Mouse (Mus musculus): Measurements from ENCODE around the gene Lrmda.

Gene Lrmda

DNA sequence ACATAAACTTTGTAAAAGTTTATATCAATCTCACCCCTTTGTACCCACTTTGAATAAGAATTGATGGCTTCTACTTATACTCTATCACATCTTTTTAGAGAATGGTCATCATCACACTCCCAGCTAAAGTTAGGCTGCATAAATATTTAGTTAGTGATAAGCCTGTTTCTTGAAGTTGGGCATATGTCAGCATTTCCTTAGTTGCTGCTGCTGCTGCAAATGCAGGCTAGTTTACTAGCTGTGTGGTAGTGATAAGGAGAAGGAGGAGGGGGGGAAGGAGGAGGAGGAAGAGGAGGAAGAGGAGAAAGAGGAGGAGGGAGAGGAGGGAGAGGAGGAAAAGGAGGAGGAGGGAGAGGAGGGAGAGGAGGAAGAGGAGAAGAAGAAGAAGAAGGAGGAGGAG is 692.9 kb downstream of the Lrmda start:
- DNase-seq (ENCODE audit: low read depth, low spot score), result no peak

DNA sequence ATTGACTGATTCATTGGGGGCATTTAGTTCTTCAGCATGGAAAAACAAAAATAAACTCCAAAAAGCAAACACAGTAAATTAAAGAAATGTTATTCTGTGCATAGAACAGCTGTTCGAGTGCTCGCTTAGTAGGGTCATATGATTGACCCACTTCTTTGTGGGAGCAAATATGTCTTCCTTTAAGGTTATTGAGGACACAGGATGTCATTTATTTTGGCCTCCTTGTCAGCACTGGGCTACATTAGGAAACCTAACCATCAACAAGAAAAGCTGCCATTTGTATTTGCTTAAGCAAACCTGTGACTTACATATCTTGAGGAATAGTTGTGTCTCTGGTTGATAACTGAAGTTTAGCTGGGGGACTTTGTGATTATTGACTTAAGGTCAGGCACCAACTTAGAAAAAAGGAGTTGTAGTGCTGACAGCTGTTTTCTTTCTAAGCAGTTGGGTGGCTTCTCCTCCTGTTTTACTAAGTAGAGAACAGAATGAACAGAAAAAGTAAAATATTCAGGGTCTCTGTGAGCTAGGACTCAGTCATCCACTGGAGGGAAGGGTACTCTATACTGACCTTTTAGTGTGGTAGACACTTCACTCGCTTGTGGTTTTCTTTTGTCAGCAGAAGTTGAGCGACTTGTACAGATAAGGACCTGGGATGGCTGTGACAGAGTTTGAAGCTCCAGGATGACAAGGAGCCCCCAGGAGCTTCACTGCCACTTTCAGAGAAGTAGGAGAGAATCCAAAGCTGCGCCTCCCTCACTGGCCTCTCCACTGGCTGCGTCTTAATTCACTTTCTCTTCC is 696.3 kb downstream of the Lrmda start:
- no peak for DNase-seq (ENCODE audit: low read depth, low spot score)

DNA sequence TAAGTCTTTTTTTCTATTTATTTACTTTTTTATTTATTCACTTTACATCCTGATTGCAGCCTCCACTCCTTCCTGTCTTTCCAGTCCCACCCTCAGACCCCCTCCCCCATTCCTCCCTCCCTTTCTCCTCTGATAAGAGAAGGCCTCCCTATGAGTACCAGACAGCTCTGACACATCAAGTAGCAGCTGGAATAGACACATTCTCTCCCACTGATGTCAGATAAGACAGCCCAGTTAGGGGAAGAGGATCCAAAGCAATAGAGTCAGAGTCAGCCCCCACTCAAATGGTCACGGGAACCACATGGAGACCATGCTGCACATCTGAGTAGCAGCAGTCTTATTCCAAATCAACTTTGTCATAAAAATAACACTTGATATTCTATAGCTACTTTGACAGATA is 700.5 kb downstream of the Lrmda start:
- DNase-seq (ENCODE audit: low read depth, low spot score), result no peak

DNA sequence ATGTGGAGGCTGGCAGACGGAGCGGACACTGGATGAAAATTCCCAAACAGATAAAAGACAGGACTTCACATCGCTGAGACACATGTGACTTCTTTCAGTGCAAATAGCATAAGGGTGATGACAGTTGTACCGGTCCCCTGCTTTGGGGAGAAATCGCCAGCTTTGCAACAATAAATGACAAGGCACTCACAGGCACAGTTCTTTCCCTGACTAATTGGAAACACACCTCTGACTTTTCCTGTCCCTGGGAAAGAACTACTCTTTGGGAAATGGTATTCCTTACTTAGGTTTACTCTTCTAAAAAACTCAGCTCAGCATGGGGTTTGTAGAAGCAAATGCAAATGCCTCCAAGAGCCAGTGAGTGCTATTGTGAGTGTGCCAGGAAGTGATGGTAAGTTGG is 702.3 kb downstream of the Lrmda start:
- no peak for DNase-seq (ENCODE audit: low read depth, low spot score)

DNA sequence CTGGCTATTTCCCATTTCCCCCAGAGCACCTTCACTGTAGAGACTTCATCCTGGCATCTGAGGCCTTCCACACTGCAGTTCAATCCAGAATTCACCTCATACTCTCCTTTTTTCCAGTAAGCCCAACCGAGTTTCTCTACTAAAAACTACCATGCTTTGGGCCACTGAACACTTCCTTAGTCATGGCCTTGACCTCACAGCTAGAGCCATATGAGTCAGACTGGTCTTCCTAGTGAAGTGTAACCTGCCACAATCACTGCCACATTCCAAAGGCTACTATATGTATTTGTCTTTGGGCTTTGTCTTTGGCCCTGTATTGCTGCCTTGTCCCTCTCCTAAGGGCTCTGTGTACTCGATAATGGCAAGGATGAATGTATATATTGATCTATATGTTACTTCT is 708.0 kb downstream of the Lrmda start:
- DNase-seq (ENCODE audit: low read depth, low spot score), result no peak

DNA sequence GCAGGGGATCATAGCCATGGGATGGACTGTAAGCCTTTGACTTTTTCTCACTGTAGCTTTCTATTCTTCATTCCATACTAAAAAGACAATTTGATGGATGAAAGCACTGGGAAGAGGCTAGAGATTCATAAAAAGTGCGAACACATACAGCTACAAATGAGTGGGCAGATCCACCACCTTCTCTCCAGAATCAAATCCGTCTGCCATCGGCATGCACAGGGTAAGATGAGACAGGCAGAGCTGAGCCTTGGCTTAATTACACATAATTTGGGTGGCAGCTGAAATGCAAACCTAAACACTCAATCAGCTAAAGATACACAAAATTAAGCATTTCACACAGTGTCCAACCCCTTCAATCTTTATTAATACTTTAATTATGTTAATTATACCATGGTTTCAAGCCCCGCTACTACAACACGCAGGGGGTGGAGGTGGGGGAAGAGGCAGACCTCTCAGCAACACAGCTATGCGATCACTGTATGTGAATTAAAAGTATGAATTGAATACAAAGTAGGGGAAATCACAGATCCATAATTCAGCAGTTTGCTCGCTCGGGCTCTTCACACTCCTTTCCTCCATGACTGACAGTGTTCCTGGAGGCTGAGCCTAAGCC is 709.2 kb downstream of the Lrmda start:
- no peak for DNase-seq (ENCODE audit: low read depth, low spot score)

DNA sequence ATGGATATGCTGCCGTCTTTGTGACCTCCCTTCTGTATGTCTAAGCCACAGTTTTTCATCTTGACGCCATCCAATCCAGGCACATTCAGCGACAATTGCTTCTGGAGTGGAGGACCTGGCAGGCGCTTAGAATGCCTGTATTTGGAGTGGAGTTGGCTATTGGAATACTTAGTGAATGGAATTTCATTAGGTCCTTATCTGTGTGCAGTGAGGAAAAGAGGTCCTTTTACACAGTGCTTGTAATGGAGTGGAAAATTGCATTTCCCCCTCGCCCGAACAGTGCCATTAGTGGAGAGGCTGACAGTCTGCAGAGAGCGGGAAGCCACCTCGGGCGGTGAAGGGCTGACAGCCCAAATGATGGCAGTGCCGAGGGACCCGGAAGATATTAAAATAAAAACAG is 719.1 kb downstream of the Lrmda start:
- DNase-seq (ENCODE audit: low read depth, low spot score), result no peak

DNA sequence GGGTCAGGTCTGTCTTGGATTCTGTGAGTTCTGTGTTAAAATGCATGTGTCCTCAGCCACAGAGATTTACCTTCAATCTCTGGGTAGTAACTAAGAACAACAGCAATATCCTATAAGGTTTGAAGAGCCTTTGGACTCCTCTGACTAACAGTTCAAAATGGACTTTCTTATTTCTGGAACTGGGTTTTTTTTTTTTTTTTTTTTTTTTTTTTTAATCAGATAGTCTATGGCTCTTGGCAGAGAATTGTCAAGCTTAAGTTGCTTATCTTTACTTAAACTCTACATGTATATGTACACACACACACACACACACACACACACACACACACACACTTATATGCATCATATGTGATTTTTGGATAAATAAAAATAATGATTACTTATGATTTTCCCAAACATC is 723.0 kb downstream of the Lrmda start:
- no peak for DNase-seq (ENCODE audit: low read depth, low spot score)

DNA sequence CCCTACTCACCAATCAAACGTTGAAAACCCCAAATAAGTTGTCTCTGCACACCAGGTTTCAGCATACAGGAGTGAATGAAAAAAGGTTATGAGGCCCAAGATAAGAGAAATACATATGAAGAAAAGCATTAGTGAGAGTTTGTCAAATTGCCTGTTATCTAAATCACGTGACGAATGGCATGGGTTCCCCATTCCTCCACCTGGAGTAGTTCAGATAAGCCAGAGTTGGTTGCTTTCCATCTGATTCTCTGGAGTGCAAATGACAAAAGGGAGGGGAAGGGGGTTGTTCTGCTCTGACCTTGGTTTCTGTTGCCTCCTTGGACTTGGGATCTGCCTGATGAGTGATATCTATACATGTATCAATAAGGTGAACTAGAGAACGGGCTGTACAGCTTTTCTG is 723.8 kb downstream of the Lrmda start:
- no peak for DNase-seq (ENCODE audit: low read depth, low spot score)

DNA sequence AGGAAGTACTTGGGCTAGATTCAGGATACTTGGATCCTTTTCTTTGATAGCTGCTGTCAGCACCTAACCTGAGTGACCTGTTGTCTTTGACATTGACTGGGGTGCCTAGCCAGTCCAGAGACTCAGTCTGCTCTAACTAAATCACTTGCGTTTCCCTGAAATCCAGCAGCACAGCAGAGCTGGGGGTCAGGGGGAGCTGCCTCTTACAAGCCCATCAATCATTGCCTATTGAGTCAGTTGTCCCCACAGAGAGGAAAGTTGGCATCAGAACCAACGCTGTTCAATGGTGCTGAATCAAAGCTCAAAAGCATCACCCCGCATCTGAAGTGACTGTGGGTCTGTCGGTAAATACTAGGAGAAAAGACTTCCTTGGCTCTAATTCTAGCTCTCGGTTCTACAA is 725.2 kb downstream of the Lrmda start:
- DNase-seq (ENCODE audit: low read depth, low spot score), result no peak

DNA sequence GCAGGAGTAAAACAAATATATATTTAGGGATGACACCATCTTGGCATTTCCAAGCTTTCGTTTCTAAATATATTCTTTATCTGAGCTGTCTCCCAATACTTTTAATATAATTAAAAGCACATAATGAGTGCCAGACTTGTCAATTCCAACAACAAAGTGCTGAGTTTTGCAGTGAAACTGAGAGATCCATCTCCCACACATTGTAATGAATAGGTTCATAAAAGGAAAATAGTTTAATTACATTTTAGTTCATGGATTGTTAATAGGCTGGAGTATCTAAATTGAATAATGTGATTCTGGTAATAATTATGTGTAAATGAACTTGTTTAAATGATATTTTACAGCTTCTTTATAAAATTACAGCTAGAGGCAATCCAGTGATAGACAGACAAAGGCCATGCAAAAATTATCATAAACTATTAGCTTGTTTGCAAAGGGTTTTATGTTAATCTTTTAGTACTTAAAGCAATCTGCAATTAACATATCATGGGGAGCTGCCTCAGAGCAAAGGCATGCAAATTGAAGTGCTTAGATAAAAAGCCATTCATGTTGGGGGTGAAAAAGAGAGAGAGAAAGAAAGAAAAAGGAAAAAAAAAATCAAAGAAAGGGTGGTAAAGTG is 725.9 kb downstream of the Lrmda start:
- no peak for DNase-seq (ENCODE audit: low read depth, low spot score)

DNA sequence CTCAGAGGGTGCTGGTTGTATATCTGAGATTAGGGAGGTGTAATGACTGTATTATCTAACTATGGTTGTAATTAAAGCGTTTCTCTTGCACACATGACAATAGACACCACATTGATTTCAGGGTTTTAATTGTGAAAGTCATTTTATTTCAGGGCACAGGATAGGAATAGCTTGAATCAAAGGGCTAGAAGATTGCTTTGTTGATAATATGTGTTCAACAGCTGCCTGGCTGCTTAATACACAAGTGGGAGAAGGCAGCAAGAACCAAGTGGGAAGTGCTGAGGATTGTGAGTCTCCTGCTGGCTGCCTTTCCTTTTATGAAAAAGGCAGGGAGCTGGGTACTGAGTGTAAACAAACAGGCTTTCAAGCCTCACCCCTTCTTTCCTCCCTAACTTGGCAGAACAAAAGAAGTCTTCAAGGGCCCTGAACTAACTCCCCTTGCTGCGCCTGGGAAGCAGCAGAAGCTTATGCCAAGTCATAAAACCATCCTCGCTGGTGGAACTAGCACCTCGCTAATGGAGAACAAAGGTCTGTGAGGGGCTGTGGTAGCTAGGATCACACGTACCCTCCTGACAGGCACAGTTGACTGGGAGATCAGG is 726.5 kb downstream of the Lrmda start:
- peak; percentile 3 for DNase-seq (ENCODE audit: low read depth, low spot score)

DNA sequence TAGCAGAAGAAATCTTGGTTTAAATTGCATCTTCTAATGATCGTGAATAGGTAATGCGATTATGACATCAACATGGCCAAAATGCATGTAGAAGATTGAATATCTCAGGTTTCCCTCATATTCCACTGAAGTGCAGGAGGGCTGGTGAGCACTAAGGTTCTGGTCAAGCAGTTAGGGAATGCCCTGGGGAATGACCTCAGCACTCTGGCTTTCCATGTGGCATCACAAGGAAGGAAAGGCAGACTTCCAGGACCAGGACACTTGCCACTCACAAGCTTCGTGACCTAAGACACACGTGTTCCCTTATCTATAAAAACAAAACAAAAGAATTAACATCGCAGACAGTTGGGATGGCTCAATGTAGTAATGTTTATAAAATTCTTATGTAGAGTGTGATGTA is 728.3 kb downstream of the Lrmda start:
- DNase-seq (ENCODE audit: low read depth, low spot score), result no peak

DNA sequence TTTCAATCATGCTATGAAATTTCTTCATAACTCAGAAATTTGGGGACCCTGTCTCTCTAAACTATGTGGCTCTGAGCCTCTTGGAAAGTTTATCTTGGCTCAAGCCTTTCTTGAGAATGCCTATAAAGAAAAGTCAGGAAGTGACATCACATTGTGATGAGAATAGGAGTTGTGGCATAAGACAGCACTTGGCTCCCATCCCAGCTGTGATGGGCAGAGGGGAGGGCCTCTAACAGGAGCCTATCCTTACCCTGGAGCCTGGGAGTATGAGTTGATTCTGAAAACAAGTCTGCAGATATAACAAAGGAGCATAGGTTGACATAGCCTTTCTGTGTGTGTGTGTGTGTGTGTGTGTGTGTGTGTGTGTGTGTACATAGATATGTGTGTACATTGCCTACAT is 730.9 kb downstream of the Lrmda start:
- DNase-seq (ENCODE audit: low read depth, low spot score), result no peak

DNA sequence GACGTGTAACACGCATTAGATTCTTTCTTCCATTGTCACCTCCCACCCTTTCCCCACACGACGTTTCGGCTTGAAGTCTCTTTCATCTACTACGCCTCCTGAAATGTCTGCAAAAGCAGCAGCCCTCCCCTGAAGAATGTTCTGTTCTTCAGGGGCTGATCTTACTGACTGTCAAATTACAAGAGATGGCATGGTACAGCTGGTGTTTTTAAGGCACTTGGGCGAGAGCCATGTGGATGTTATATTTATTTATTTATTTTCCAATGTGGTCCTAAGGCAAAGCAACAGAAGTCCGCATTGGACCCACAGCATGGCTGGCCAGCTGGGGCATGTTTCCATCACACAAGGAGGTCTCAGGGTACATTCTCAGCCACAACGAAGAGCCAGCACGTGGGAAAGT is 731.8 kb downstream of the Lrmda start:
- no peak for DNase-seq (ENCODE audit: low read depth, low spot score)

DNA sequence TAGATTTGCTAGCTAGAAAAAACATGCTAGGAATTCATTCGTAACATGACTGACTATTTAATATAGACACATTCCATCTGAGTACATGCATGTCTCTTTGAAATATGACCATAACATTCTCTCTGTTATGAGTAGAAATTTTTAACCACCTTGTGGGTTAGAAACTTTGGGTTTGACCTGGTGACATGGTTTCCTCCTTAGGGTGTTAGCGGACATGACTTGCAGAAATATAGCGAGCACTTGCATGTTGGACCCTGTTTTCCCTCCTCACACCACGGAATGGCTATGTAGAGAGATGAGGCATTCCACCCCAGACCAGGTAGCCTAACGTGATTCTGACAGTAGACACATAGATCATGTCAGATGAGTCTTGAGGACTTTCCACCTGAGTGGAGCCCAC is 735.1 kb downstream of the Lrmda start:
- no peak for DNase-seq (ENCODE audit: low read depth, low spot score)

DNA sequence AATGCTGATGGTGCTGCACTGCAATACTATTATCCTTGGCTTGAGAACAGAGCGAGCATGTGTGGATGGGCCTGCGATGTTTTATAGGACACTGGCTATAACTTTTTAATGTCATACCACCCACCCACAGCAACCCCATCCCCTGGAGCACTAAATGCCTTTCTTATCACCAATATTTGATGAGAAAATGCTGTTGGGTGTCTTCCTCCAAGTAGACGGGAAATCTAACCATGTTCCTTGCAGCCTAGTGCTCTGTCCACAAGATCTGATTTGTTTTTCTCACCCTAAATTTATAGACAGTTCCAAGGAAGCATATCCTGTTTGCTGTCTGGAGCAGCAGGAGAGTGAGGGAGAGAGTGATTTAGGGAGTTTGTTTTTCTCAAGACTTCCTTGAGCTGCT is 738.0 kb downstream of the Lrmda start:
- DNase-seq (ENCODE audit: low read depth, low spot score), result no peak

DNA sequence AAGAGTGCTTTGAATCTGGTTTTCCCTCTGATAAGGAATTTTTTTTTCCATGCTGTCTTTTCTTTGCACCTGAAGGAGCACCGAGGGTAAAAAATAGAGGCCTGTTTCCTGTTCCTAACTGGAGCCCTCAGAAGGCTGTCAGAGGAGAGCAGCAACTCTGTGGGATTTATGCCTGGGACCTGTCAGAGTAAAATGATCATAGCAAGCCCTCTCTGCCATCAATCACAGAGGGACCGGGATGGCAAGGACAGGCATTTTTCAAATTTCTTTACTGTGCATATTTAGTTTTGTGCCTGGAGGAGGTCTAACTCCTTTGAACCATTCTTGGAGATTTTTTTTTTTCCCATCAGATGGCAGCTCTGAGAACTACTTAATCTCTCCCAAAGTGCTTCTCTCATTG is 739.7 kb downstream of the Lrmda start:
- DNase-seq (ENCODE audit: low read depth, low spot score), result no peak

DNA sequence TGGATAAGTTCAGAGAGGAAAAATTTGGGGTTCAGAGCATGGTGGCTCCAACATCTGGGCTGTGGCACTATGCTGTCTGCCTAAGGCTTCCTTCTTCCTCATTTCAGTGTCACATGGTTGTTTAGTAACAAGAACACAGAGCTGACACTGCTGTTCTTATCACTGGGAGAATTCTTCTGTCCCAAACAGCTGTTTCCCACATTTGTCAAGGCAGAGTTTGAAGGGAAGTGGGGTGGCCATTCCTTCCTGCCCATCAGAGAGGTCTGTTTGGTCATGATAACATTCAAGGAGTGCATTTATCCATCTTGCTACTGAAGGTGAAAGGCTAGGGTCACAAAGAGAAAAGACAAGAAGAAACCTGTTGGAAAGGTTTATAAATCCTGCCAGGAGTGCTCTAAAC is 740.2 kb downstream of the Lrmda start:
- DNase-seq (ENCODE audit: low read depth, low spot score), result no peak

DNA sequence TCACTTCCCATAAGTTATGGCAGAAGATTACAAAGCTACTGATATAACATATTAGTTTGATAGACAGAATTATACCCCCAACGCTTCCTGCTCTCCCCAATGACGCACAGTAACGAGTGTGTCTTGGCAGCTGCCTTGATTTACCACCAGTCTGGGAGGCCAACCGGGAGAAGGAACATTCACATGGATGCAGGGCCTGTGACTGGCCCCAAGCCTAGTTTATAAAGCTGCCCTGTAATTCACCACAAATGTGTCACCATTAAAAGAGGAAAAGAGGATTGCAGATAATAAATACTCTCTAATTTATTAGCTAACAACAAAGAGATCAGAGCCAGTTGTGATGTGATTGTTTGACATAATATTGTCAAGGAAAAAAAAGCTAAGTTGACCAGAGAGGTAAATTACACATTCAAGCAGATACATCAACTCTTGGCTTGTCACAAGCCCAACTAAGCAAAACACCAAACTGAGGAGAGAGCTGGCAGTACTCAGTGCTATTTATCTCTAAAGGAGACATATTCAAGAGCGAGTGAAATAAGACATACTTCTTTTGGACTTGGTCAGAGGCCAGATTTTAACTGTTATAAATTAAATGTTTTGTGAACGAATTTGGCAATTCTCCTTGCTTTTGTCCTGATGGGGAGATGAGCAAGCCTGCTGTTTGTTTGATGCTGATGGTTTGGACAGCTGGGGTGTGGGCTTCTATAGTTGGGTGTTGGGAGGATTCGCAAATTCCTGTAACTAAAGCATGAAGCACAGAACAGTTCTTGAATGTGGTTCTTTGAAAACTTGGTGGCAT is 740.9 kb downstream of the Lrmda start:
- no peak for DNase-seq (ENCODE audit: low read depth, low spot score)

DNA sequence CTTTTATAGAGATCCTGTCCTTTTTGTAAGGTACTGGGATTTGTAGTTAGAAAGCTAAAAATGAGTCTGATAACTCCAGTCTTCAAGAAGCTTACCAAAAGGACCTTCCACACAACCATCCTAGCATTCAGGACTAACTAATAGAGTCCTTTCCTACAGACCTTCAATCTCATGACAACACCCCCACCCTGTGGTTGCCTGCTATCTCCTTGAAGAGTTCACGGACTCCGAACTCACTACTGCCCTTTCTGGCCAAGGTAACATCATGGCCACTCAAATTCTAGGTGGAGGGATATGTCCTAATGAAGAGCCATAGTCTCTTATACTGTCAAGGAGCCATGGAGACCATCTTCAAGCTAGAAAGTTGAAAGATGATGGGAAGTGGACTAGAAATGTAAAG is 762.2 kb downstream of the Lrmda start:
- DNase-seq (ENCODE audit: low read depth, low spot score), result no peak

DNA sequence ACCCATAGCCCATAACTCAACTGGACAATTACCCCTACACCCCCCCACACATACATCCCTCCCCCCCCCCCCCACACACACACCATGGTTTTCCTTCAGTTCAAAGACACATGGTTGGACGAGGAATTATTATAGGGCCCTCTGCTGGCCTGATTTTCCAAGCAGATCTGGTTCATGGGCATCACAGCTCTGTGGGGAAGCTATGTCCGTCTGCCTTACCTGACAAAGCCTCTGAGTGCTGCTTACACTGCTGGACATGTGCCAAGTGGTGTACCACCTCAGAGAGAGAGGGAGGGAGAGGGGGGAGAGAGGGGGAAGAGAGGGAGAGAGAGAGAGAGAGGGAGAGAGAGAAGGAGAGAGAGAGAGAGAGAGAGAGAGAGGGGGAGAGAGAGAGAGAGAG is 762.9 kb downstream of the Lrmda start:
- DNase-seq (ENCODE audit: low read depth, low spot score), result no peak
